Mouse (Mus musculus): ENCODE measurements around the gene Map3k11. TPM values are rescaled to one million over a fixed set of nuclear protein-coding genes. Genes with fewer than 3 reads are reported as not detected.
A peak's percentile ranks its signal among the peaks of the same experiment; 100 is the strongest.

The Map3k11 gene
- polyA plus RNA-seq, 1 experiment: 19.0 TPM

DNA sequence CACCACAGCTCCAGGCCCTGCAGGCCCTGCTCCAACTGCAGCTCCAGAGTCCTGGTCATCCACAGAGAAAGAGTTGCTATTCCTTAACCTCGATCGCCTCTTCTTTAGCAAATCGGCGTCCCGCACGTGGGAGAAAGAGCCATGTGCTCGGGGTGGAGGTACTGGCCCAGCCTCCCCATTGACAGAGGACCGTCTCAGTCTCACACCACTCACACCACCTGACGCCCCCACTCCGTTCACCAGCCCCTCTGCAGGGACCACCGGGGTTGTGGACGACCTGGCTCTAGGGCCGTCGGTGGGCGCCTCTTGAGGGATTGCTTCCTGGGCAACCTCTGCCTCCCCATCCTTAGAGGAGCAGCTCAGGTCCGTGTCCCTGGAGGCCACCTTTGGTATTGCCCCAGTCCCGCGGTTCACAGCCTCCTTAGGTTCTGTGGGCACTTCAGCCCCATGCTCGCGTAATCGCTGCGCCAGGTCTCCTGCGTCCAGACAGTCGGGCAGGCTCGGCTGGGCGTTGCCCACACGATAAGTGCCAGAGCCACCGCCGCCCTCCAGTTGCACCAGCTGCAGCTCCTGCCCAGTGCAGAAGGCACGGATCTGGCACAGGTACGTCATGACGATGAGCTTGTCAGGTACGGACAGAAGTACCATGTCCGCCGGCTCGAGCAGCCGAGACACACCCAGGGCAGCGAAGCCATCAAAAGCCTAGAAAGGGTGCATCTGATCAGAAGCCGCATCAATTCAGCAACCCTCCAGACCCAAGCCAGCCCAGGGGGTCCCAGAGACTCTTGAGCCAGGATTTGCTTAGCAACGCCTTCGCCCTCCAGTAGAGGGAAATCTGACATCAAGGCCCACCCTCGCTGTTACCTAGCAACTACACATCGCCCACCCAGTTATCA lies 27.5 kb downstream of the Map3k11 start:
- no peak for TF ChIP-seq MAX (IDR thresholded peaks at IDR 0.05; ENCODE audit: low read depth)
- TF ChIP-seq POLR2AphosphoS2 (IDR thresholded peaks at IDR 0.05; ENCODE audit: insufficient read length, low read depth): peak; percentile 54
- no peak for TF ChIP-seq SRF (IDR thresholded peaks at IDR 0.05; ENCODE audit: control insufficient read depth, insufficient read length, low read depth)
- TF ChIP-seq POLR2A (IDR thresholded peaks at IDR 0.05; ENCODE audit: insufficient read length, low read depth): peak; percentile 43
- no peak overlapping the region for H3ac ChIP-seq (ENCODE audit: control insufficient read depth, insufficient read length)
- no peak overlapping the region for H3K4me2 ChIP-seq (ENCODE audit: low read depth)
- peaks cover 48% of the 10 kb centered on the region for H3K36me3 ChIP-seq (ENCODE audit: control insufficient read depth, insufficient read depth)
- peaks cover 27% of the 10 kb centered on the region for H3K79me2 ChIP-seq (ENCODE audit: control insufficient read depth, insufficient read depth)
- H3K27me3 ChIP-seq (ENCODE audit: control insufficient read depth, insufficient read depth, insufficient read length): no peaks in the 10 kb centered on the region
- no peak overlapping the region for H3K4me3 ChIP-seq

DNA sequence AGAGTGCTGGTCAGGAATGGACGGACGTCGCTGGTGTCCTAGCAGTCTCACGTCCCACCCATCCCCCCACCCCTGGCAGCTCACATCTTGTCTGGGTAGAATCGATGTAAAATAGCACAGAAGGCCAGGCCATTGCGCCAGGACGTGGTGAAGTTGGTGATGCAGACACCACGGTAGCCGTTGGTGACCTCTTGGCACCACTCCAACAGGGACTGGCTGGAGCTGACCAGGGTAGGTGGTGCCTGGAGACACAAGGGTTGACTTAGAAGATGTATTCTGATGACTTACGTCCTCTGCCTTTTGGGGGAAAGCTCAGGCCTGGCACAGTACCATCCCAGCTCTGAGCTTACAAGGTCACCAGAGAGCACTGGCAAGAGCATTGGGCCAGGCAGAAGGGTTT lies 28.4 kb downstream of the Map3k11 start:
- Histone ChIP-seq H3ac (ENCODE audit: control insufficient read depth, insufficient read length) (no peak overlapping the region), H3K4me2 (ENCODE audit: low read depth) (no peak overlapping the region)

DNA sequence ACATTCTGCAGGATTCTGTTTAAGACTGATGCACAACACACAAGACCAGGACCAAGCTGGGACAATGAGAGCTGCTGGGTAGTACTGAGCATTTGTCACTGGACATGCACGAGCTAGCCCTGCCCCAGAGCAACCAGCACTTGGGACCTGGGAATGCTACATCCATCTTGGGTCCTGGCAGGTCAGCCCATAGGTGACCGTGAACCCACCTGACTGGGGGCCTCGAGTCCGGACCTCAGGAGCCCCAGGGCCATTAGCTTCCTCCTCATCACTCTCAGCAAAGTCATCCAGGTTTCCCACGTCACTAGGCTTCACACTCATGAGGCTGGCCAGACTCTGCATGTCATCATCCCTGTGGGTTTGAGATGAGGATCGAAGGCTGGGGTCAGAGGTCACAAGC lies 32.7 kb downstream of the Map3k11 start:
- H3K27me3 ChIP-seq (ENCODE audit: control insufficient read depth, insufficient read depth, insufficient read length): no peaks in the 10 kb centered on the region
- no peak overlapping the region for H3K4me2 ChIP-seq (ENCODE audit: low read depth)
- no peak overlapping the region for H3K4me3 ChIP-seq
- H3K36me3 ChIP-seq (ENCODE audit: control insufficient read depth, insufficient read depth): peaks cover 61% of the 10 kb centered on the region
- TF ChIP-seq REST (IDR thresholded peaks at IDR 0.05; ENCODE audit: insufficient read depth, insufficient read length) (no peak), USF1 (IDR thresholded peaks at IDR 0.05; ENCODE audit: low read depth) (no peak), TCF12 (IDR thresholded peaks at IDR 0.05; ENCODE audit: insufficient read depth, poor library complexity, severe bottlenecking) (no peak), MYOG (IDR thresholded peaks at IDR 0.05; ENCODE audit: control insufficient read depth in 1 of 3, insufficient read depth in 1 of 3, insufficient read length in 2 of 3, low read depth in 2 of 3) (no peak), SRF (IDR thresholded peaks at IDR 0.05; ENCODE audit: control insufficient read depth, insufficient read length, low read depth) (no peak), TCF3 (IDR thresholded peaks at IDR 0.05; ENCODE audit: insufficient read length, low read depth) (no peak), MAX (IDR thresholded peaks at IDR 0.05; ENCODE audit: low read depth) (no peak), CEBPB (IDR thresholded peaks at IDR 0.05; ENCODE audit: insufficient read depth, poor library complexity, severe bottlenecking) (no peak), POLR2A (IDR thresholded peaks at IDR 0.05; ENCODE audit: insufficient read length, low read depth) (no peak), E2F4 (IDR thresholded peaks at IDR 0.05; ENCODE audit: insufficient read depth) (no peak), MYOD1 (IDR thresholded peaks at IDR 0.05; ENCODE audit: control insufficient read depth in 1 of 3, insufficient read length in 2 of 3, low read depth in 2 of 3) (no peak), POLR2AphosphoS2 (IDR thresholded peaks at IDR 0.05; ENCODE audit: insufficient read length, low read depth) (no peak)
- no peak overlapping the region for H3ac ChIP-seq (ENCODE audit: control insufficient read depth, insufficient read length)
- H3K79me2 ChIP-seq (ENCODE audit: control insufficient read depth, insufficient read depth): peaks cover 33% of the 10 kb centered on the region

More for the DNA sequence above, 28.4 kb downstream of the Map3k11 start:
- TF ChIP-seq POLR2AphosphoS2 (IDR thresholded peaks at IDR 0.05; ENCODE audit: insufficient read length, low read depth): peak; percentile 59
- no peak for TF ChIP-seq REST (IDR thresholded peaks at IDR 0.05; ENCODE audit: insufficient read depth, insufficient read length)
- TF ChIP-seq POLR2A (IDR thresholded peaks at IDR 0.05; ENCODE audit: insufficient read length, low read depth): peak; percentile 27
- Histone ChIP-seq H3K4me3 (no peak overlapping the region), H3K27me3 (ENCODE audit: control insufficient read depth, insufficient read depth, insufficient read length) (no peaks in the 10 kb centered on the region), H3K79me2 (ENCODE audit: control insufficient read depth, insufficient read depth) (peaks cover 27% of the 10 kb centered on the region), H3K36me3 (ENCODE audit: control insufficient read depth, insufficient read depth) (peaks cover 54% of the 10 kb centered on the region)

DNA sequence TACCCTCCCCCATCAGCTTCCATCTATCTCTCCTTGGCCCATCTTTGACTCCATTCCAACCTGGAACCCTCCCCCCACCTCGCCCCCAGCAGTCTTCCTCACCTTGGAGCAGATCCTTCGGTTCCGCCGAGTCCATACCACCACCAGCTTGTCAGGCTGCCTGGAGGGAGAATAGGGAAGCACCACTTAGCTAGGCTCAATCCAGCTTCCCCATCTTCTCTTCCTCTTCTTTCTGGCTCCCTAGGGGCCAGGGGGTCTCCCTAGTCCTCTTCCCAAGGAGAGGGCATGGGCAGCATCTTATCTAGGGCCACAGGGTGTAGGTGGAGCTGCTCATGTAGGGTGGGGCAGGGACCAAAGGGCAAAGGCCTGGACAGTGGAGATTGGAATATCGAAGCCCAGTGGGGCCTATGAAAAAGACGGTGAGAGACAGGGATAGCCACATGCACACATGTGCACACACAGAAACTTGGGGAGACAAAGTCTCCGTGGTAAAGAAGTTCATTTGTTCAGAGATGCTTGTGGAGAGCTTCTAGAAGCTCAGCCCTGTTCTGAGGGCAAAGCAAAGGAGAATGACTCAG lies 34.4 kb downstream of the Map3k11 start:
- peaks cover 50% of the 10 kb centered on the region for H3K79me2 ChIP-seq (ENCODE audit: control insufficient read depth, insufficient read depth)
- H3K36me3 ChIP-seq (ENCODE audit: control insufficient read depth, insufficient read depth): peaks cover 51% of the 10 kb centered on the region
- TF ChIP-seq POLR2AphosphoS2 (IDR thresholded peaks at IDR 0.05; ENCODE audit: insufficient read length, low read depth) (no peak), E2F4 (IDR thresholded peaks at IDR 0.05; ENCODE audit: insufficient read depth) (no peak), POLR2A (IDR thresholded peaks at IDR 0.05; ENCODE audit: insufficient read length, low read depth) (no peak), TCF12 (IDR thresholded peaks at IDR 0.05; ENCODE audit: insufficient read depth, poor library complexity, severe bottlenecking) (no peak), REST (IDR thresholded peaks at IDR 0.05; ENCODE audit: insufficient read depth, insufficient read length) (no peak), MYOG (IDR thresholded peaks at IDR 0.05; ENCODE audit: control insufficient read depth in 1 of 3, insufficient read depth in 1 of 3, insufficient read length in 2 of 3, low read depth in 2 of 3) (no peak)
- no peak overlapping the region for H3K4me3 ChIP-seq
- H3K4me2 ChIP-seq (ENCODE audit: low read depth): peak overlapping the region; percentile 100
- H3K27me3 ChIP-seq (ENCODE audit: control insufficient read depth, insufficient read depth, insufficient read length): no peaks in the 10 kb centered on the region
- no peak overlapping the region for H3ac ChIP-seq (ENCODE audit: control insufficient read depth, insufficient read length)

DNA sequence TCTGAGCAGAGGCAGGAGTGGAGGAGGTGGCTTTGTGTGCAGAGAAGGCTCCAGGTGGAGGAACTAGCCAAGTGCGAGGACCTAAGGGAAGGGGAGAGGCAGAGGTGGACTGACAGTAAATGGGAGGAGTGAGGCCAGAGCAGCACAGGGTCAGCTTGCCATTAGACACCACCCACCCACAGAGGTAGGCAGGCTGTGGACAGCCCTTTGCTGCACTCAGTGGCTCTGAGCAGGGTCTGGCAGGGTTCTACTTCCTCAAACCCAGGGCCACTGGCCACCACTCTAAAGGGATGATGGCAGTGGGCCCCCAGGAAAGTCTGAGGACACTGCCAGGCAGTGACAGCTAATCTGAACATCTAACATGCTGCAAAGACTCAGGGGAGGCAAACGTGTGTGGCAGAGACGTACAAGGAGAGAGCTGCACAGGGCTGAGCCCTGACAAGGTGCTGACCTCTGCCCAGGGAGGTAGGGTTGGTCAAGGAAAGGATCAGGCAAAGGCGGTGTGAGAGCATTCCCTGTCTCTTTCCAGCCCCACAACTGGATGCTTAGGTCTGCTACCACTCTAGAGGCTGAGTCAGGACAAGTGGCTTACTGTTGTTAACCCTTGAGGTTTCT lies 35.5 kb downstream of the Map3k11 start:
- peaks cover 61% of the 10 kb centered on the region for H3K79me2 ChIP-seq (ENCODE audit: control insufficient read depth, insufficient read depth)
- H3K36me3 ChIP-seq (ENCODE audit: control insufficient read depth, insufficient read depth): peaks cover 43% of the 10 kb centered on the region
- peak overlapping the region; percentile 14 for H3ac ChIP-seq (ENCODE audit: control insufficient read depth, insufficient read length)
- peak overlapping the region; percentile 100 for H3K4me2 ChIP-seq (ENCODE audit: low read depth)
- H3K27me3 ChIP-seq (ENCODE audit: control insufficient read depth, insufficient read depth, insufficient read length): no peaks in the 10 kb centered on the region
- no peak for TF ChIP-seq SRF (IDR thresholded peaks at IDR 0.05; ENCODE audit: control insufficient read depth, insufficient read length, low read depth)
- TF ChIP-seq E2F4 (IDR thresholded peaks at IDR 0.05; ENCODE audit: insufficient read depth): no peak
- no peak for TF ChIP-seq USF1 (IDR thresholded peaks at IDR 0.05; ENCODE audit: low read depth)
- TF ChIP-seq MYOD1 (IDR thresholded peaks at IDR 0.05; ENCODE audit: control insufficient read depth in 1 of 3, insufficient read length in 2 of 3, low read depth in 2 of 3): peak in 1 of 3 experiments; percentile 5
- no peak for TF ChIP-seq TCF12 (IDR thresholded peaks at IDR 0.05; ENCODE audit: insufficient read depth, poor library complexity, severe bottlenecking)
- no peak for TF ChIP-seq MAX (IDR thresholded peaks at IDR 0.05; ENCODE audit: low read depth)
- TF ChIP-seq POLR2AphosphoS2 (IDR thresholded peaks at IDR 0.05; ENCODE audit: insufficient read length, low read depth): peak; percentile 65
- peak; percentile 31 for TF ChIP-seq POLR2A (IDR thresholded peaks at IDR 0.05; ENCODE audit: insufficient read length, low read depth)
- no peak for TF ChIP-seq CEBPB (IDR thresholded peaks at IDR 0.05; ENCODE audit: insufficient read depth, poor library complexity, severe bottlenecking)
- H3K4me3 ChIP-seq: peak overlapping the region; percentile 93
